Mouse (Mus musculus): ENCODE measurements around the gene Jmjd8. TPM values are rescaled to one million over a fixed set of nuclear protein-coding genes. Genes with fewer than 3 reads are reported as not detected.

Gene Jmjd8
- polyA plus RNA-seq, 1 experiment = 13.4 TPM

DNA sequence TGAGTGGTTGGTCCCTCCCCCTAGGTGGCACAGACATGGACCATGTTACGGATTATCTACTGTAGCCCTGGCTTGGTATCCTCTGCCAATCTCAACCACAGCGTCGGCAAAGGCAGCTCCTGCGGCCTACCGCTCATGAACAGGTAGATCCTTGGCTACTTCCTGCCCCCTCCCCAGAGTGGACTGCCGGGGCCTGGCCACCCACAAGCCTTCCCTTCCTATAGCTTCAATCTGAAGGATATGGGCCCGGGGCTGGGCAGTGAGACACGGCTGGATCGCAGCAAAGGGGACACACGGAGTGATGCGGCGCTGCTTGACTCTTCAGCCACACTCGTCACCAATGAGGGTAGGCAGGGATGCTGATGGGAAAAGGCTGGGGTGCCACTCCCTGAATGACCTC, 1.7 kb upstream of the Jmjd8 start:
- Histone ChIP-seq H3K27ac (ENCODE audit: control insufficient read depth, insufficient read depth, low read depth, low read length, poor library complexity) (no peak overlapping the region), H3K4me1 (ENCODE audit: control insufficient read depth, insufficient read depth, low read length) (peaks cover 13% of the 10 kb centered on the region), H3K4me3 (replicated peaks; ENCODE audit: control insufficient read depth, low read depth, low read length) (no peak overlapping the region)
- no peak for TF ChIP-seq POLR2A (IDR thresholded peaks at IDR 0.05; ENCODE audit: borderline replicate concordance, control insufficient read depth, low read depth, low read length)
- TF ChIP-seq CTCF (IDR thresholded peaks at IDR 0.05; ENCODE audit: control insufficient read depth, insufficient read depth, low read length) = no peak
- 92% methylated on average over 13 of the region's 13 CpGs for WGBS

DNA sequence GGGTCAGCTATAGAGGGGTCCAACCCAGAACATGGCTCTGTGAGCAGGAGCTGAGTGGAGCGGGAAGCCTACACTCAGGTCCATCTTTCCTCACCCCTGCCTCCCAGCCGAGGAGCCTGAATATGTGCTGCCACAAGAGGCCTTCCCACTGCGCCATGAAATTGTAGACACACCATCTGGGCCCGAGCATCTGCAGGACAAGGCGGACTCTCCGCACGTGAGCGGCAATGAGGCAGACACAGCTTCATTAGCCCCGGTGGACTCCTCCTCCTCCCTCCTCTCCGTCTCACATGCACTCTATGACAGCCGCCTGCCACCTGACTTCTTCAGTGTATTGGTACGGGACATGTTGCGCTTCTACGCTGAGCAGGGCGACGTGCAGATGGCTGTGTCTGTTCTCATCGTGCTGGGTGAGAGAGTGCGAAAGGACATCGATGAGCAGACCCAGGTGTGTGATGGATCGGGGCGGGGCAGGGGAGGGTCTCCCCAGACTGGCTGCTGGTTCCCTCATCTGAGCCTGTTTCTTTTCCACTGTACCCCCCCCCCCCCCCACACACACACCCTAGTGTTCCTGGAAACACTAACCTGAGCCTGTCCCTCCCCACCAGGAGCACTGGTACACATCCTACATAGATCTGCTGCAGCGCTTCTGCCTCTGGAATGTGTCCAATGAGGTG, 983 bp upstream of the Jmjd8 start:
- H3K4me3 ChIP-seq (replicated peaks; ENCODE audit: control insufficient read depth, low read depth, low read length) = no peak overlapping the region
- H3K27ac ChIP-seq (ENCODE audit: control insufficient read depth, insufficient read depth, low read depth, low read length, poor library complexity) = no peak overlapping the region
- 92% methylated on average over 22 of the region's 22 CpGs for WGBS
- peaks cover 13% of the 10 kb centered on the region for H3K4me1 ChIP-seq (ENCODE audit: control insufficient read depth, insufficient read depth, low read length)
- no peak for TF ChIP-seq CTCF (IDR thresholded peaks at IDR 0.05; ENCODE audit: control insufficient read depth, insufficient read depth, low read length)
- TF ChIP-seq POLR2A (IDR thresholded peaks at IDR 0.05; ENCODE audit: borderline replicate concordance, control insufficient read depth, low read depth, low read length) = no peak

- Histone ChIP-seq H3K4me1 (ENCODE audit: control insufficient read depth, insufficient read depth, low read length) (peaks cover 13% of the 10 kb centered on the region), H3K27ac (ENCODE audit: control insufficient read depth, insufficient read depth, low read depth, low read length, poor library complexity) (no peak overlapping the region), H3K4me3 (replicated peaks; ENCODE audit: control insufficient read depth, low read depth, low read length) (peak overlapping the region; percentile 80)
- TF ChIP-seq POLR2A (IDR thresholded peaks at IDR 0.05; ENCODE audit: borderline replicate concordance, control insufficient read depth, low read depth, low read length) = no peak
- no peak for TF ChIP-seq CTCF (IDR thresholded peaks at IDR 0.05; ENCODE audit: control insufficient read depth, insufficient read depth, low read length)
- 85% methylated on average over 8 of the region's 8 CpGs for WGBS
Observed at GRCm38 (mm10) chr17:25828223-25828594, 458 bp upstream of the Jmjd8 start.

DNA sequence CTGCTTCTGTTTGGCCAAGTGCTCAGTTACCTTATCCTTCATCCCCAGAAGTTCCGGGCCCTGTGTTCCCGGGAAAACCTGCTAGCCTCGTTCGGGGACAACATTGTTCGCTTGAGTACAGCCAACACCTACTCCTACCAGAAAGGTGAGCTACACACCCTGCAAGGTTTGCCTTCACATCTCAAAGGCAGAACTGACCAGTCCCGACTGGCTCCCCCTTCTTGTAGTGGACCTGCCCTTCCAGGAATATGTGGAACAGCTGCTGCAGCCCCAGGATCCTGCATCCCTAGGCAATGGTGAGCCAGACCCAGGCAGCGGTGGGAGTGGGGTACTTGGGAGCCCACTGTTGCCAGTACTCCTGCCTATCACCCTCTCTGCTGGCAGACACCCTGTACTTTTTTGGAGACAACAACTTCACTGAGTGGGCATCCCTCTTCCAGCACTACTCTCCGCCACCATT, 921 bp downstream of the Jmjd8 start:
- WGBS = 48% methylated on average over 8 of the region's 8 CpGs
- Histone ChIP-seq H3K4me3 (replicated peaks; ENCODE audit: control insufficient read depth, low read depth, low read length) (peak overlapping the region; percentile 80), H3K27ac (ENCODE audit: control insufficient read depth, insufficient read depth, low read depth, low read length, poor library complexity) (peak overlapping the region; percentile 20; the same call in 1 of the 2 replicates), H3K4me1 (ENCODE audit: control insufficient read depth, insufficient read depth, low read length) (peaks cover 7% of the 10 kb centered on the region; the same call in 1 of the 2 replicates)
- TF ChIP-seq POLR2A (IDR thresholded peaks at IDR 0.05; ENCODE audit: borderline replicate concordance, control insufficient read depth, low read depth, low read length) = no peak

- TF ChIP-seq POLR2A (IDR thresholded peaks at IDR 0.05; ENCODE audit: borderline replicate concordance, control insufficient read depth, low read depth, low read length) (no peak), CTCF (IDR thresholded peaks at IDR 0.05; ENCODE audit: control insufficient read depth, insufficient read depth, low read length) (no peak)
- Histone ChIP-seq H3K27ac (ENCODE audit: control insufficient read depth, insufficient read depth, low read depth, low read length, poor library complexity) (no peak overlapping the region), H3K4me3 (replicated peaks; ENCODE audit: control insufficient read depth, low read depth, low read length) (no peak overlapping the region), H3K4me1 (ENCODE audit: control insufficient read depth, insufficient read depth, low read length) (peaks cover 7% of the 10 kb centered on the region; the same call in 1 of the 2 replicates)
- WGBS = 81% methylated on average over 4 of the region's 4 CpGs
Observed at GRCm38 (mm10) chr17:25830200-25830753, 1.6 kb downstream of the Jmjd8 start.

DNA sequence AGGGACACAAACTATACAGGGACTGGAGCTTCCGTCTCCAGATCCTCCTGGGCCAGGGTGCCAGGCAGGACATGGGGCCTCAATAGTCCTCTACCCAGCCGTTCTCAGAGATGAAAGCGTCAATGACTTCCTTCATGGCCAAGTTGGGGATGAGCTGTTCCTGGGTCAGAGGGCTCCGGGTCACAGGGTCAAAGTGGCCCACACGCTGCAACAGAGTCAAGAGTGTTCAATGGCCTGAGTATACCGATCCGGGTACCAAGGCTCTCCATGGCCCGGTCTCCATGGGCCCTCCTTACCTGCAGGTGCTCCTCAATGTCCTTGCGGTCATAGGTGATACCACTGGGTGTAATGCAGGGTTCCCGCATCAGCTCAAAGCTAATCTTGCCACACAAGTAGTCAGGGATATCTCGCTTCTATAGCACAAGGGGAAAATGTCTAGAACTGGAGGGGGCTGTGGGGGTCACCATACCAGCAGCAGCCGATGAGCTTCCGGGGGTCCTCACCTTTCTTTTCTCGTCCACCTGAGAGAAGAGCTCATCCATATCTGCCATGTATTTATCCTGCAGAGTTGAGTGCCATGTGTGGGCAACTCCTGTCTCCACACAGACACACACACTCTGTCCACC, 2.3 kb downstream of the Jmjd8 start:
- Histone ChIP-seq H3K4me1 (ENCODE audit: control insufficient read depth, insufficient read depth, low read length) (peaks cover 7% of the 10 kb centered on the region; the same call in 1 of the 2 replicates), H3K4me3 (replicated peaks; ENCODE audit: control insufficient read depth, low read depth, low read length) (no peak overlapping the region), H3K27ac (ENCODE audit: control insufficient read depth, insufficient read depth, low read depth, low read length, poor library complexity) (no peak overlapping the region)
- no peak for TF ChIP-seq CTCF (IDR thresholded peaks at IDR 0.05; ENCODE audit: control insufficient read depth, insufficient read depth, low read length)
- no peak for TF ChIP-seq POLR2A (IDR thresholded peaks at IDR 0.05; ENCODE audit: borderline replicate concordance, control insufficient read depth, low read depth, low read length)
- 88% methylated on average over 14 of the region's 14 CpGs for WGBS

DNA sequence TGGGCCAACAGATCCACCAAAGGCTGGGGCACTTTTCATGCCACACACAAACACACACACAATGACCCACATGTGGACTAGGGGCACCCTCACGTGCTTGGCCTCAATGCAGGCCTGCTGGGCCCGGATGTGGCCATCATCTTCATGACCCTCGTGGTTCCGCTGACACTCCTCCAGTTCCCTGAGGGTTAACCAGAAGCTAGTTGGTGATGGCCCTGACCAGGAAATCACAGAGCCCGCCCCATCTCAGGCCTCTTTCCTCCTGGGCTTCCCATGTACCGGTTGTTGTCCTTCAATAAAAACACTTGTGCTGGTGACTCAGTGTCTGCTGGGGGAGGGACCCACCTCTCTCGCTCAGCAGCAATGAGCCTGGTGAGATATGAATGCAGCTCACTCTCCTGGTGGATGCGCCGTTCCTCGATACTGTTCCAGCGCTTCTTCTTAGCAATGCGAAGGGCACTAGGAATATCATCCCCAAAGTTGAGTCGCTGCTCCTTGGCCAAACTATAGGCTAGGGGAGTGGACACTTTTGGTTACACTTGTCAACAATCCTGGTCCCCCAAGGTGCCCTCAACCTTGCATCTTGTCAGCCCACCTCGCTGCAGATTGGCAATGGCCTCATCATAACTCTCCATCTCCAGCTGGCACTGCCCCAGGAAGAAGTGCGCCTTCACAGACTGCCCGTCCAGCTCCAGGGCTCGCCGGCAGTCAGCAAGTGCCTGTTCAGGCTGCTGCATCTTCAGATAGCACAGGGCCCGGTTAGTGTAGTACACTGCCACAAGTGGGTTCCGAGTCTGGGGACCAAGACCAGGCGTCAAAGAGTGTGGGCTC, 3.0 kb downstream of the Jmjd8 start:
- Histone ChIP-seq H3K4me1 (ENCODE audit: control insufficient read depth, insufficient read depth, low read length) (peaks cover 7% of the 10 kb centered on the region; the same call in 1 of the 2 replicates), H3K4me3 (replicated peaks; ENCODE audit: control insufficient read depth, low read depth, low read length) (peak overlapping the region; percentile 69), H3K27ac (ENCODE audit: control insufficient read depth, insufficient read depth, low read depth, low read length, poor library complexity) (no peak overlapping the region; the same call in 1 of the 2 replicates)
- WGBS = 51% methylated on average over 21 of the region's 21 CpGs
- no peak for TF ChIP-seq CTCF (IDR thresholded peaks at IDR 0.05; ENCODE audit: control insufficient read depth, insufficient read depth, low read length)
- TF ChIP-seq POLR2A (IDR thresholded peaks at IDR 0.05; ENCODE audit: borderline replicate concordance, control insufficient read depth, low read depth, low read length) = no peak
